Mouse (Mus musculus) cerebellum, adult 8-10 months (tissue): ENCODE results near the gene Adgrl1.
"Not testable (repeated sequence)": the region's sequence is repeated elsewhere in the genome, so short reads cannot be mapped to it uniquely, and the experiment has no call there.

ENCODE experiments used
- DNase-seq: peaks from one replicate; pipeline ENCODE4 v3.0.0; 2022

Adgrl1 gene

GRCm38 (mm10) chr8:83956789-83957188 lies 56.9 kb downstream of the Adgrl1 start:
- no peak for DNase-seq

- DNase-seq: no peak
Measured at GRCm38 (mm10) chr8:83964015-83964765, 64.3 kb downstream of the Adgrl1 start.

GRCm38 (mm10) chr8:83967701-83968100 lies 67.8 kb downstream of the Adgrl1 start:
- no peak for DNase-seq

- no peak for DNase-seq
Measured at GRCm38 (mm10) chr8:83971121-83971520, 71.2 kb downstream of the Adgrl1 start.

- no peak for DNase-seq
Measured at GRCm38 (mm10) chr8:83971661-83972060, 71.8 kb downstream of the Adgrl1 start.

GRCm38 (mm10) chr8:83972150-83973120 lies 72.5 kb downstream of the Adgrl1 start, which contains the start of gene Prkaca:
Prkaca (plus strand) TSS chr8:83972993.
- peak; percentile 98 for DNase-seq

- DNase-seq: no peak
Measured at GRCm38 (mm10) chr8:83973161-83974031, 73.5 kb downstream of the Adgrl1 start.

GRCm38 (mm10) chr8:83974521-83974920 lies 74.6 kb downstream of the Adgrl1 start:
- DNase-seq: no peak

- no peak for DNase-seq
Measured at GRCm38 (mm10) chr8:83976101-83976630, 76.3 kb downstream of the Adgrl1 start.

GRCm38 (mm10) chr8:83976779-83977350 lies 77.0 kb downstream of the Adgrl1 start:
- DNase-seq: no peak

- no peak for DNase-seq
Measured at GRCm38 (mm10) chr8:83977646-83978045, 77.7 kb downstream of the Adgrl1 start.

- DNase-seq: no peak
Measured at GRCm38 (mm10) chr8:83978200-83978599, 78.3 kb downstream of the Adgrl1 start.

- no peak for DNase-seq
Measured at GRCm38 (mm10) chr8:83980250-83980649, 80.3 kb downstream of the Adgrl1 start.

- no peak for DNase-seq
Measured at GRCm38 (mm10) chr8:83980845-83981244, 80.9 kb downstream of the Adgrl1 start.

GRCm38 (mm10) chr8:83981533-83981932 lies 81.6 kb downstream of the Adgrl1 start:
- DNase-seq: no peak

GRCm38 (mm10) chr8:83982449-83982848 lies 82.5 kb downstream of the Adgrl1 start:
- DNase-seq: no peak

- DNase-seq: not testable (repeated sequence)
Measured at GRCm38 (mm10) chr8:83983222-83983621, 83.3 kb downstream of the Adgrl1 start.

GRCm38 (mm10) chr8:83989243-83989642 lies 89.3 kb downstream of the Adgrl1 start:
- DNase-seq: no peak

- DNase-seq: no peak
Measured at GRCm38 (mm10) chr8:83990170-83990569, 90.3 kb downstream of the Adgrl1 start.
